Mouse (Mus musculus) lung, embryonic 16.5 days (tissue): ENCODE data around the gene S100a2. TPM values are rescaled to one million over a fixed set of nuclear protein-coding genes. Genes with fewer than 3 reads are reported as not detected.

Experiments used
- ATAC-seq: fragments of 200-750 bp; cut with Nextera tagmentation; 2 replicates; pipeline ENCODE4 v1.8.0; 2017; ENCODE audit warnings: low read depth, mild to moderate bottlenecking, moderate library complexity
- H3K27ac ChIP-seq: fragments of 300-500 bp; sonication (generic); 2 replicates; pipeline ENCODE4 v1.5.1; 2014; ENCODE audit warnings: mild to moderate bottlenecking, control low read depth, low read length
- H3K27me3 ChIP-seq: fragments of 300-500 bp; sonication (generic); 2 replicates; pipeline ENCODE4 v1.6.1; 2014; ENCODE audit warnings: low read depth, low read length, mixed read lengths; ENCODE audit not compliant: control insufficient read depth, insufficient read depth
- H3K36me3 ChIP-seq: fragments of 300-500 bp; sonication (generic); 2 replicates; pipeline ENCODE4 v1.6.1; 2014; ENCODE audit warnings: low read length; ENCODE audit not compliant: control insufficient read depth, insufficient read depth
- H3K4me1 ChIP-seq: fragments of 300-500 bp; sonication (generic); replicated peaks from 2 replicates; pipeline ENCODE4 v1.6.1; 2014; ENCODE audit warnings: low read length, mixed read lengths; ENCODE audit not compliant: control insufficient read depth, insufficient read depth
- H3K4me2 ChIP-seq: fragments of 300-500 bp; sonication (generic); 2 replicates; pipeline ENCODE4 v1.6.1; 2014; ENCODE audit warnings: low read depth, low read length, control low read depth
- H3K4me3 ChIP-seq: fragments of 300-500 bp; sonication (generic); 2 replicates; pipeline ENCODE4 v1.5.1; 2014; ENCODE audit warnings: mild to moderate bottlenecking, low read length, control low read depth
- H3K9ac ChIP-seq: fragments of 300-500 bp; sonication (generic); 2 replicates; pipeline ENCODE4 v1.6.1; 2014; ENCODE audit warnings: low read length, control low read depth
- H3K9me3 ChIP-seq: fragments of 300-500 bp; sonication (generic); 2 replicates; pipeline ENCODE4 v1.6.1; 2016; ENCODE audit warnings: low read length; ENCODE audit not compliant: control insufficient read depth
- WGBS: fragments of 180-500 bp; shearing (Covaris S2); extraction: QIAGEN DNeasy Blood & Tissue Kit; methylation state at CpG from one replicate; pipeline ENCODE4 v1.1.7; 2014; 5-methylcytosine and 5-hydroxymethylcytosine counted together
- polyA plus RNA-seq: library from polyadenylated mRNA; unstranded; fragments of >200 nt; fragmentation: Nextera tagmentation; extraction: Ambion mirVana; gene quantifications from 2 replicates; pipeline ENCODE4 v1.2.1, GENCODE M21; 2015

Gene S100a2
- polyA plus RNA-seq, 1 experiment from 2014 or later, result not detected

GRCm38 (mm10) chr3:90617586-90617985 lies 27.5 kb downstream of the S100a2 start:
- Histone ChIP-seq H3K4me3 (no peak overlapping the region), H3K27me3 (no peaks in the 10 kb centered on the region), H3K9me3 (no peaks in the 10 kb centered on the region; the same call in 1 of the 2 replicates), H3K9ac (no peak overlapping the region), H3K4me2 (no peak overlapping the region), H3K27ac (no peak overlapping the region), H3K4me1 (peaks cover 23% of the 10 kb centered on the region), H3K36me3 (no peaks in the 10 kb centered on the region)
- ATAC-seq, result no peak
- 11% methylated on average over 1 of the region's 1 CpGs for WGBS

DNA sequence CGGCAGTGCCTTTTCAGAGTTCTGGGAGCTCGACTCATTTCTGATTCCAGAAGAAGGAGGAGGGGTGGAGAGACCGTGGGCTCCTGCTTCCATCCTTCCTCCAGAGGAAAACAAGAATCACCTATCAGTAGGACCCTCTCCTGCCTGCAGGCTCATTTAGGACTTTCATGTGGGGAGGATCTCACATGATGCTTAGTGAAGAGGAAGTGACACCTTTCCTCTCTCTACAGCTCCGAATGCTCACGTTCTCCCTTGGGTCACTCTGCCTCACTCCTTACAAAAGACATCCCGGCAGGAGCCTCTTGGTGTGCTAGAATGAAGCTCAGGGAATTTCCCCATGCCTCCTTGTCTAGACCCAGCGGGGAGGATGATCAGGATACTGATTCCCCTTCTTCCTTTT lies 31.5 kb downstream of the S100a2 start:
- ATAC-seq, result no peak
- Histone ChIP-seq H3K9me3 (no peaks in the 10 kb centered on the region; the same call in 1 of the 2 replicates), H3K4me1 (peaks cover 4% of the 10 kb centered on the region), H3K36me3 (no peaks in the 10 kb centered on the region), H3K27ac (no peak overlapping the region), H3K4me3 (no peak overlapping the region), H3K9ac (no peak overlapping the region), H3K27me3 (no peaks in the 10 kb centered on the region), H3K4me2 (no peak overlapping the region)
- 38% methylated on average over 7 of the region's 7 CpGs for WGBS

DNA sequence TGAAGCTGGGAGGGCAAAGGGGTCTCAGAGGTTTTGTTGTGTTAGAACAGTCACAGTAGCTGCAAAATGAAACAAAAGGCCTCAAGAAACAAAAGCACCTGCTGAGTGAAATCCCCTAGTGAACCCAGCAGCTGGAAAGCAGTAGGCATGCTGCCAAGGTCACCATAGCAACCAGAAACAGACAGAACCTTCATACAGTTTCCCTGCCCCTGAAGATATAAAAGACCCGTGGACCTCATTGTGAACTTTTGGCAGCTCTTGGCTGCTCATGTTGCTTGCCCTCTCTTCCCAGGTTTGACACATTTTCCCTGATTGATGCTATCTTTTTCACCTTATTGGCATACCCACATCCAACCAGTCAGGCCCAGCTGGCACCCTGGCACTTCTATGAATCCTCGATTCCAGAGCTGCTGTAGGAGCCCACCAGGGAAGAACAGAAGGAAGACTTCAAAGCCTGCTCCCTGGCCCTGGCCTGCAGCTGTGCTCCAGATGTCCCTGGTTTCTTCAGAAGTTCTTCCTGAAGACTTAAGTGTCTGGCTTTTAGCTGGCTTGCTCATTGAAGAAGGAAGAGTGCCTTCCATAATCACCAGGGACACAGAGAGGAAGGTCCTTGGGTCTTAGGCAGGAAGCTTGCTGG lies 33.5 kb downstream of the S100a2 start:
- Histone ChIP-seq H3K36me3 (no peaks in the 10 kb centered on the region), H3K4me3 (no peak overlapping the region), H3K4me1 (peaks cover 4% of the 10 kb centered on the region), H3K4me2 (no peak overlapping the region), H3K27me3 (no peaks in the 10 kb centered on the region), H3K9me3 (no peaks in the 10 kb centered on the region), H3K9ac (no peak overlapping the region), H3K27ac (no peak overlapping the region; the same call in 1 of the 2 replicates)
- peak; percentile 47 for ATAC-seq
- WGBS, result 11% methylated on average over 2 of the region's 2 CpGs

GRCm38 (mm10) chr3:90625496-90625895 lies 35.4 kb downstream of the S100a2 start:
- Histone ChIP-seq H3K36me3 (no peaks in the 10 kb centered on the region), H3K9me3 (no peaks in the 10 kb centered on the region), H3K27me3 (no peaks in the 10 kb centered on the region), H3K4me3 (no peak overlapping the region), H3K27ac (no peak overlapping the region; the same call in 1 of the 2 replicates), H3K4me2 (no peak overlapping the region), H3K9ac (no peak overlapping the region), H3K4me1 (peaks cover 4% of the 10 kb centered on the region)
- no peak for ATAC-seq
- WGBS, result 69% methylated on average over 5 of the region's 5 CpGs

GRCm38 (mm10) chr3:90626266-90627021 lies 36.4 kb downstream of the S100a2 start:
- H3K36me3 ChIP-seq, result no peaks in the 10 kb centered on the region
- 30% methylated on average over 9 of the region's 9 CpGs for WGBS
- H3K4me3 ChIP-seq, result no peak overlapping the region
- peaks cover 4% of the 10 kb centered on the region for H3K4me1 ChIP-seq
- no peak overlapping the region for H3K4me2 ChIP-seq
- H3K9me3 ChIP-seq, result no peaks in the 10 kb centered on the region
- ATAC-seq, result peak; percentile 51; the same call in 1 of the 2 replicates
- no peak overlapping the region for H3K9ac ChIP-seq
- peak overlapping the region; percentile 72 for H3K27ac ChIP-seq
- no peaks in the 10 kb centered on the region for H3K27me3 ChIP-seq

- WGBS, result 80% methylated on average over 5 of the region's 5 CpGs
- no peak overlapping the region for H3K4me2 ChIP-seq
- no peaks in the 10 kb centered on the region for H3K9me3 ChIP-seq
- H3K27me3 ChIP-seq, result no peaks in the 10 kb centered on the region
- peak overlapping the region; percentile 72 for H3K27ac ChIP-seq
- no peaks in the 10 kb centered on the region for H3K36me3 ChIP-seq
- ATAC-seq, result no peak
- H3K4me3 ChIP-seq, result no peak overlapping the region
- H3K4me1 ChIP-seq, result peaks cover 4% of the 10 kb centered on the region
- no peak overlapping the region for H3K9ac ChIP-seq
These were observed 37.3 kb downstream of the S100a2 start for GRCm38 (mm10) chr3:90627366-90627765.

- H3K27me3 ChIP-seq, result no peaks in the 10 kb centered on the region
These were observed 37.8 kb downstream of the S100a2 start for GRCm38 (mm10) chr3:90627807-90628206.

DNA sequence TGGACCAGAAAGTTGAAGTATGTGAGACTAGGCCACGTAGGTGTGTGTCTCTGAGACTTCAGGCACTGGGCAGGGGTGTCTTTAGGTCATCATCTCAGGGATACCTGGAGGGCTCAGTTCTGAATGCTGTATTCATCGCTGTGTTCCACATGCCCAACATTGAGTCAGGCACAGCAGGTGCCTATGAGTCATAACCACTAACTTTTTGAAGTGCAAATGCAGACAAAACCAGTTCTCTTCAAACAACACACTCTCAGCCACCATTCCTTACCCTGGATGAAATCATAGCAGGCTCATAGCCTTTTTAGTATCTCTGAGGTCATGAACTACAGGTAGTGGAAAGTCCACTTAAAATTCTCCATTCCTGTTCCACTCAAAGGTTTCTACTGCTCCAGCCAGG lies 39.3 kb downstream of the S100a2 start:
- Histone ChIP-seq H3K27me3 (no peaks in the 10 kb centered on the region), H3K27ac (no peak overlapping the region), H3K4me3 (no peak overlapping the region), H3K4me1 (no peaks in the 10 kb centered on the region; the same call in 1 of the 2 replicates), H3K9ac (no peak overlapping the region), H3K36me3 (no peaks in the 10 kb centered on the region), H3K9me3 (no peaks in the 10 kb centered on the region), H3K4me2 (no peak overlapping the region)
- no peak for ATAC-seq
- 61% methylated on average over 2 of the region's 2 CpGs for WGBS

More at GRCm38 (mm10) chr3:90627807-90628206, 37.8 kb downstream of the S100a2 start:
- no peak for ATAC-seq
- no peak overlapping the region for H3K4me2 ChIP-seq
- no peak overlapping the region for H3K9ac ChIP-seq
- 54% methylated on average over 4 of the region's 4 CpGs for WGBS
- peaks cover 4% of the 10 kb centered on the region for H3K4me1 ChIP-seq
- no peak overlapping the region for H3K4me3 ChIP-seq
- H3K9me3 ChIP-seq, result no peaks in the 10 kb centered on the region
- no peak overlapping the region for H3K27ac ChIP-seq
- H3K36me3 ChIP-seq, result no peaks in the 10 kb centered on the region

DNA sequence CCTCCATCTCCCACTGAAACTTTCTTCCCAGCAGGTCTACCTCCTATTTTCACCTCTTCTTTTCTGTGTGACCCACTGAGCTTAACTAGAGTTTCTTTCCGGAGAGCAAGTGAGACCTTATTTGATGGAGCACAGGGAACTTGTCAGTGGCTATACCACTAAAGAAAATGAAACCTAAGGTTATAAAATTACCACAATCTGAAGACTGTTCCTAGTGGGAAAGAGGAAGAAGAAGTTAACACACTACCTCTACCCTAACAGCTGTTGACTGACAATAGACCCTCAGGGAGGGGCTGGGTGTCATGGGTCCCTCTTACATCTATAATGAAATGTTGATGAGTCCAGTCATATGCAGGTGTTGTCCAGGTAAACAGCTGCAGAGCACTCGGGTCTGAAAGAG lies 41.9 kb downstream of the S100a2 start:
- no peaks in the 10 kb centered on the region for H3K4me1 ChIP-seq
- H3K4me3 ChIP-seq, result no peak overlapping the region
- H3K27me3 ChIP-seq, result no peaks in the 10 kb centered on the region
- H3K9me3 ChIP-seq, result no peaks in the 10 kb centered on the region
- 70% methylated on average over 2 of the region's 2 CpGs for WGBS
- no peak overlapping the region for H3K4me2 ChIP-seq
- H3K36me3 ChIP-seq, result no peaks in the 10 kb centered on the region
- no peak for ATAC-seq
- no peak overlapping the region for H3K27ac ChIP-seq
- no peak overlapping the region for H3K9ac ChIP-seq
